Mouse (Mus musculus): ENCODE data around the gene Celf5.

GRCm38 (mm10) chr10:81505016-81505664 lies 22.6 kb upstream of the Celf5 start:
- TF ChIP-seq CTCF (IDR thresholded peaks at IDR 0.05; ENCODE audit: borderline replicate concordance, insufficient read depth, low read depth, low read length) (no peak), POLR2A (IDR thresholded peaks at IDR 0.05; ENCODE audit: borderline replicate concordance, insufficient read depth, low read length) (no peak)

Measured in cerebellum, adult 2 months (tissue).